Mouse (Mus musculus): ENCODE results near the gene Sema3d. TPM values are rescaled to one million over a fixed set of nuclear protein-coding genes. Genes with fewer than 3 reads are reported as not detected.

The Sema3d gene
- polyA plus RNA-seq, 2 experiments, result 13.1 to 30.1 TPM

GRCm38 (mm10) chr5:12392667-12393066, 9.5 kb downstream of the Sema3d start:
- Histone ChIP-seq H3K9me3 (ENCODE audit: control insufficient read depth, low read length) (no peaks in the 10 kb centered on the region), H3K36me3 (ENCODE audit: control insufficient read depth, insufficient read depth, low read length) (no peaks in the 10 kb centered on the region), H3K9ac (ENCODE audit: low read depth, low read length, severe bottlenecking) (no peak overlapping the region), H3K4me3 (replicated peaks; ENCODE audit: low read length) (no peak overlapping the region), H3K4me1 (ENCODE audit: control insufficient read depth, insufficient read depth, low read length) (no peaks in the 10 kb centered on the region), H3K27me3 (ENCODE audit: control insufficient read depth, insufficient read depth, low read length) (no peaks in the 10 kb centered on the region), H3K4me2 (replicated peaks; ENCODE audit: low read depth, low read length, severe bottlenecking) (no peak overlapping the region), H3K27ac (replicated peaks; ENCODE audit: low read depth, low read length) (no peak overlapping the region)
- ATAC-seq (ENCODE audit: low FRiP score, low read depth) (no peak), DNase-seq (ENCODE audit: low spot score) (peak; percentile 52)
- TF ChIP-seq POLR2A (IDR thresholded peaks at IDR 0.05; ENCODE audit: borderline replicate concordance, extremely low read depth, insufficient read depth, insufficient read length), result no peak
- 65% methylated on average over 5 of the region's 5 CpGs for whole genome bisulfite sequencing

GRCm38 (mm10) chr5:12399271-12399670, 16.1 kb downstream of the Sema3d start:
- Histone ChIP-seq H3K9me3 (ENCODE audit: control insufficient read depth, low read length) (no peaks in the 10 kb centered on the region), H3K9ac (ENCODE audit: low read depth, low read length, severe bottlenecking) (no peak overlapping the region), H3K4me3 (replicated peaks; ENCODE audit: low read length) (no peak overlapping the region), H3K27ac (replicated peaks; ENCODE audit: low read depth, low read length) (no peak overlapping the region), H3K4me2 (replicated peaks; ENCODE audit: low read depth, low read length, severe bottlenecking) (no peak overlapping the region), H3K4me1 (ENCODE audit: control insufficient read depth, insufficient read depth, low read length) (no peaks in the 10 kb centered on the region), H3K36me3 (ENCODE audit: control insufficient read depth, insufficient read depth, low read length) (no peaks in the 10 kb centered on the region), H3K27me3 (ENCODE audit: control insufficient read depth, insufficient read depth, low read length) (no peaks in the 10 kb centered on the region)
- TF ChIP-seq POLR2A (IDR thresholded peaks at IDR 0.05; ENCODE audit: borderline replicate concordance, extremely low read depth, insufficient read depth, insufficient read length), result no peak
- ATAC-seq (ENCODE audit: low FRiP score, low read depth) (no peak), DNase-seq (ENCODE audit: low spot score) (no peak)
- WGBS, result 67% methylated on average over 2 of the region's 2 CpGs

- H3K27ac ChIP-seq (replicated peaks; ENCODE audit: low read depth, low read length), result no peak overlapping the region
- ATAC-seq (ENCODE audit: low FRiP score, low read depth), result no peak
- no peaks in the 10 kb centered on the region for H3K4me1 ChIP-seq (ENCODE audit: control insufficient read depth, insufficient read depth, low read length)
- no peaks in the 10 kb centered on the region for H3K36me3 ChIP-seq (ENCODE audit: control insufficient read depth, insufficient read depth, low read length)
- no peak overlapping the region for H3K4me3 ChIP-seq (replicated peaks; ENCODE audit: low read length)
- H3K9ac ChIP-seq (ENCODE audit: low read depth, low read length, severe bottlenecking), result no peak overlapping the region
- no peaks in the 10 kb centered on the region for H3K27me3 ChIP-seq (ENCODE audit: control insufficient read depth, insufficient read depth, low read length)
- no peaks in the 10 kb centered on the region for H3K9me3 ChIP-seq (ENCODE audit: control insufficient read depth, low read length)
- DNase-seq (ENCODE audit: low spot score), result no peak
- no peak for TF ChIP-seq POLR2A (IDR thresholded peaks at IDR 0.05; ENCODE audit: borderline replicate concordance, extremely low read depth, insufficient read depth, insufficient read length)
- no peak overlapping the region for H3K4me2 ChIP-seq (replicated peaks; ENCODE audit: low read depth, low read length, severe bottlenecking)
These were observed 21.0 kb downstream of the Sema3d start for GRCm38 (mm10) chr5:12404229-12404628.

GRCm38 (mm10) chr5:12412595-12412994, 29.4 kb downstream of the Sema3d start:
- TF ChIP-seq POLR2A (IDR thresholded peaks at IDR 0.05; ENCODE audit: borderline replicate concordance, extremely low read depth, insufficient read depth, insufficient read length), result no peak
- Histone ChIP-seq H3K4me1 (ENCODE audit: control insufficient read depth, insufficient read depth, low read length) (no peaks in the 10 kb centered on the region), H3K4me2 (replicated peaks; ENCODE audit: low read depth, low read length, severe bottlenecking) (no peak overlapping the region), H3K27me3 (ENCODE audit: control insufficient read depth, insufficient read depth, low read length) (no peaks in the 10 kb centered on the region), H3K4me3 (replicated peaks; ENCODE audit: low read length) (no peak overlapping the region), H3K9me3 (ENCODE audit: control insufficient read depth, low read length) (no peaks in the 10 kb centered on the region), H3K27ac (replicated peaks; ENCODE audit: low read depth, low read length) (no peak overlapping the region), H3K36me3 (ENCODE audit: control insufficient read depth, insufficient read depth, low read length) (no peaks in the 10 kb centered on the region), H3K9ac (ENCODE audit: low read depth, low read length, severe bottlenecking) (no peak overlapping the region)
- no peak for DNase-seq (ENCODE audit: low spot score)
- 0 out of 2 replicates have a peak, but pooled peaks have one; percentile 44 for ATAC-seq (ENCODE audit: low FRiP score, low read depth)
- 38% methylated on average over 3 of the region's 3 CpGs for WGBS

- H3K36me3 ChIP-seq (ENCODE audit: control insufficient read depth, insufficient read depth, low read length), result no peaks in the 10 kb centered on the region
- H3K27me3 ChIP-seq (ENCODE audit: control insufficient read depth, insufficient read depth, low read length), result no peaks in the 10 kb centered on the region
These were observed 40.1 kb downstream of the Sema3d start for GRCm38 (mm10) chr5:12423264-12423663.

GRCm38 (mm10) chr5:12441737-12442136, 58.6 kb downstream of the Sema3d start:
- Histone ChIP-seq H3K9ac (ENCODE audit: low read depth, low read length, severe bottlenecking) (no peak overlapping the region), H3K27me3 (ENCODE audit: control insufficient read depth, insufficient read depth, low read length) (no peaks in the 10 kb centered on the region), H3K4me2 (replicated peaks; ENCODE audit: low read depth, low read length, severe bottlenecking) (no peak overlapping the region), H3K9me3 (ENCODE audit: control insufficient read depth, low read length) (peaks cover 6% of the 10 kb centered on the region; the same call in 1 of the 2 replicates), H3K27ac (replicated peaks; ENCODE audit: low read depth, low read length) (no peak overlapping the region), H3K4me3 (replicated peaks; ENCODE audit: low read length) (no peak overlapping the region), H3K4me1 (ENCODE audit: control insufficient read depth, insufficient read depth, low read length) (peaks cover 3% of the 10 kb centered on the region; the same call in 1 of the 2 replicates), H3K36me3 (ENCODE audit: control insufficient read depth, insufficient read depth, low read length) (no peaks in the 10 kb centered on the region)
- no peak for TF ChIP-seq POLR2A (IDR thresholded peaks at IDR 0.05; ENCODE audit: borderline replicate concordance, extremely low read depth, insufficient read depth, insufficient read length)
- 15% methylated on average over 1 of the region's 1 CpGs for WGBS
- ATAC-seq (ENCODE audit: low FRiP score, low read depth) (peak; percentile 80; the same call in 1 of the 2 replicates), DNase-seq (ENCODE audit: low spot score) (peak; percentile 66)

More at GRCm38 (mm10) chr5:12423264-12423663, 40.1 kb downstream of the Sema3d start:
- Histone ChIP-seq H3K4me3 (replicated peaks; ENCODE audit: low read length) (no peak overlapping the region), H3K4me2 (replicated peaks; ENCODE audit: low read depth, low read length, severe bottlenecking) (no peak overlapping the region), H3K9me3 (ENCODE audit: control insufficient read depth, low read length) (no peaks in the 10 kb centered on the region), H3K9ac (ENCODE audit: low read depth, low read length, severe bottlenecking) (no peak overlapping the region), H3K4me1 (ENCODE audit: control insufficient read depth, insufficient read depth, low read length) (no peaks in the 10 kb centered on the region), H3K27ac (replicated peaks; ENCODE audit: low read depth, low read length) (no peak overlapping the region)
- TF ChIP-seq POLR2A (IDR thresholded peaks at IDR 0.05; ENCODE audit: borderline replicate concordance, extremely low read depth, insufficient read depth, insufficient read length), result no peak
- 28% methylated on average over 5 of the region's 5 CpGs for WGBS
- no peak for DNase-seq (ENCODE audit: low spot score)
- peak; percentile 57 for ATAC-seq (ENCODE audit: low FRiP score, low read depth)
